Mouse (Mus musculus) bone marrow macrophage, adult 2 months (primary cell): Measurements from ENCODE around the gene Fgd4.

Experiments used
- CTCF ChIP-seq: IDR thresholded peaks from 2 replicates; pipeline ENCODE4 v1.5.1; 2012; ENCODE audit warnings: low read depth, mild to moderate bottlenecking, low read length, moderate library complexity
- POLR2A ChIP-seq: IDR thresholded peaks from 2 replicates; pipeline ENCODE4 v1.6.1; 2012; ENCODE audit warnings: mild to moderate bottlenecking, low read depth, low read length, borderline replicate concordance

DNA sequence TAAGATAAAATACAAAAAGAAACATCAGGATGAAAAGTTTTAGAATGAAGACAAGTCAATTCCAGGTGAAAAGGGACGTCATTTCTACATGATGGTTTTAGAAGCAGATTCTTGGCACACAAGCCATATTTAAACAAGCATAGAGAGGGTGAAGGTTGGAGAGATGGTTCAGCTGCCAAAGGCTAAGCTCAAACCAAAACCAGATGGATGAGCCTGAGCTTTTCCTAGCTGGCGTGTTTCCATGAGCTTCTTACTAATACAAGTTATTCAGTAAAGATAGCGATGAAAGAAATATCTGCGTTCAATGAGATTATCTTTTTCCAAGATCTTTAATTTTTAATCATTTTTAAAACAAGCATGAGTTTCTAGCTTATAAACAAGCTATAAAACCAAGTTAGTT lies 115.7 kb downstream of the Fgd4 start:
- TF ChIP-seq POLR2A (no peak), CTCF (no peak)
